Mouse (Mus musculus): ENCODE results near the gene Brf1. TPM values are rescaled to one million over a fixed set of nuclear protein-coding genes. Genes with fewer than 3 reads are reported as not detected.
A peak's percentile ranks its signal among the peaks of the same experiment; 100 is the strongest.

Brf1 gene
- polyA plus RNA-seq, 1 experiment from 2014 or later: 39.5 TPM

- no peaks in the 10 kb centered on the region for H3K9me3 ChIP-seq (replicated peaks; ENCODE audit: control insufficient read depth, low read length)
- peaks cover 11% of the 10 kb centered on the region for H3K4me1 ChIP-seq (ENCODE audit: control insufficient read depth, insufficient read depth, low read length)
- H3K36me3 ChIP-seq (ENCODE audit: control insufficient read depth, insufficient read depth, low read length): no peaks in the 10 kb centered on the region
- peak; percentile 96 for ATAC-seq (replicated peaks; ENCODE audit: insufficient number of reproducible peaks, low FRiP score, low TSS enrichment)
- H3K4me3 ChIP-seq (ENCODE audit: low read depth, low read length): peak within 1 kb of the TSS; percentile 87
- H3K27ac ChIP-seq (ENCODE audit: low read depth, low read length): peak within 1 kb of the TSS; percentile 77
- H3K4me2 ChIP-seq: peak within 1 kb of the TSS; percentile 87
- H3K9ac ChIP-seq (ENCODE audit: low read depth, low read length): peak within 1 kb of the TSS; percentile 91
- no peaks in the 10 kb centered on the region for H3K27me3 ChIP-seq (ENCODE audit: control insufficient read depth, insufficient read depth, low read length)
- WGBS (ENCODE audit: insufficient replicate concordance): 4% methylated on average over 51 of the region's 85 CpGs
Observed at GRCm38 (mm10) chr12:113013604-113014558, 13.4 kb upstream of the Brf1 start, which contains the start of gene Pacs2. TSS of gene Pacs2 (plus strand) at chr12:113014508.

- Histone ChIP-seq H3K27ac (ENCODE audit: low read depth, low read length) (peak overlapping the region; percentile 77; the same call in 1 of the 2 replicates), H3K4me3 (ENCODE audit: low read depth, low read length) (no peak overlapping the region), H3K9me3 (replicated peaks; ENCODE audit: control insufficient read depth, low read length) (no peaks in the 10 kb centered on the region), H3K4me1 (ENCODE audit: control insufficient read depth, insufficient read depth, low read length) (peaks cover 11% of the 10 kb centered on the region), H3K4me2 (no peak overlapping the region), H3K36me3 (ENCODE audit: control insufficient read depth, insufficient read depth, low read length) (no peaks in the 10 kb centered on the region), H3K9ac (ENCODE audit: low read depth, low read length) (no peak overlapping the region), H3K27me3 (ENCODE audit: control insufficient read depth, insufficient read depth, low read length) (no peaks in the 10 kb centered on the region)
- no peak for ATAC-seq (replicated peaks; ENCODE audit: insufficient number of reproducible peaks, low FRiP score, low TSS enrichment)
- 64% methylated on average over 3 of the region's 3 CpGs for WGBS (ENCODE audit: insufficient replicate concordance)
Observed at GRCm38 (mm10) chr12:113013021-113013491, 12.6 kb upstream of the Brf1 start.

GRCm38 (mm10) chr12:113012443-113012842 lies 11.9 kb upstream of the Brf1 start:
- Histone ChIP-seq H3K4me1 (ENCODE audit: control insufficient read depth, insufficient read depth, low read length) (peaks cover 11% of the 10 kb centered on the region), H3K9ac (ENCODE audit: low read depth, low read length) (no peak overlapping the region), H3K36me3 (ENCODE audit: control insufficient read depth, insufficient read depth, low read length) (no peaks in the 10 kb centered on the region), H3K4me3 (ENCODE audit: low read depth, low read length) (no peak overlapping the region), H3K27me3 (ENCODE audit: control insufficient read depth, insufficient read depth, low read length) (no peaks in the 10 kb centered on the region), H3K4me2 (no peak overlapping the region), H3K27ac (ENCODE audit: low read depth, low read length) (no peak overlapping the region), H3K9me3 (replicated peaks; ENCODE audit: control insufficient read depth, low read length) (no peaks in the 10 kb centered on the region)
- no peak for ATAC-seq (replicated peaks; ENCODE audit: insufficient number of reproducible peaks, low FRiP score, low TSS enrichment)
- 91% methylated on average over 5 of the region's 5 CpGs for WGBS (ENCODE audit: insufficient replicate concordance)

- ATAC-seq (replicated peaks; ENCODE audit: insufficient number of reproducible peaks, low FRiP score, low TSS enrichment): no peak
- H3K27ac ChIP-seq (ENCODE audit: low read depth, low read length): 0 out of 2 replicates have a peak overlapping the region, but pooled peaks have one; percentile 32
- no peak overlapping the region for H3K4me2 ChIP-seq
- H3K9ac ChIP-seq (ENCODE audit: low read depth, low read length): no peak overlapping the region
- no peaks in the 10 kb centered on the region for H3K27me3 ChIP-seq (ENCODE audit: control insufficient read depth, insufficient read depth, low read length)
- H3K4me3 ChIP-seq (ENCODE audit: low read depth, low read length): no peak overlapping the region
- H3K9me3 ChIP-seq (replicated peaks; ENCODE audit: control insufficient read depth, low read length): no peaks in the 10 kb centered on the region
- WGBS (ENCODE audit: insufficient replicate concordance): 81% methylated on average over 6 of the region's 6 CpGs
- H3K4me1 ChIP-seq (ENCODE audit: control insufficient read depth, insufficient read depth, low read length): peaks cover 11% of the 10 kb centered on the region
- H3K36me3 ChIP-seq (ENCODE audit: control insufficient read depth, insufficient read depth, low read length): no peaks in the 10 kb centered on the region
Observed at GRCm38 (mm10) chr12:113011702-113012360, 11.3 kb upstream of the Brf1 start.

GRCm38 (mm10) chr12:113004993-113005392 lies 4.5 kb upstream of the Brf1 start:
- Histone ChIP-seq H3K27ac (ENCODE audit: low read depth, low read length) (no peak overlapping the region), H3K36me3 (ENCODE audit: control insufficient read depth, insufficient read depth, low read length) (no peaks in the 10 kb centered on the region), H3K9ac (ENCODE audit: low read depth, low read length) (no peak overlapping the region), H3K4me3 (ENCODE audit: low read depth, low read length) (no peak overlapping the region), H3K4me2 (no peak overlapping the region), H3K27me3 (ENCODE audit: control insufficient read depth, insufficient read depth, low read length) (no peaks in the 10 kb centered on the region), H3K4me1 (ENCODE audit: control insufficient read depth, insufficient read depth, low read length) (peaks cover 5% of the 10 kb centered on the region; the same call in 1 of the 2 replicates), H3K9me3 (replicated peaks; ENCODE audit: control insufficient read depth, low read length) (no peaks in the 10 kb centered on the region)
- 28% methylated on average over 4 of the region's 4 CpGs for WGBS (ENCODE audit: insufficient replicate concordance)
- ATAC-seq (replicated peaks; ENCODE audit: insufficient number of reproducible peaks, low FRiP score, low TSS enrichment): no peak

GRCm38 (mm10) chr12:113004011-113004410 lies 3.5 kb upstream of the Brf1 start:
- H3K9me3 ChIP-seq (replicated peaks; ENCODE audit: control insufficient read depth, low read length): no peaks in the 10 kb centered on the region
- ATAC-seq (replicated peaks; ENCODE audit: insufficient number of reproducible peaks, low FRiP score, low TSS enrichment): no peak
- H3K27ac ChIP-seq (ENCODE audit: low read depth, low read length): no peak overlapping the region

GRCm38 (mm10) chr12:113002667-113003066 lies 2.2 kb upstream of the Brf1 start:
- Histone ChIP-seq H3K27me3 (ENCODE audit: control insufficient read depth, insufficient read depth, low read length) (no peaks in the 10 kb centered on the region), H3K4me3 (ENCODE audit: low read depth, low read length) (no peak overlapping the region), H3K9ac (ENCODE audit: low read depth, low read length) (no peak overlapping the region), H3K9me3 (replicated peaks; ENCODE audit: control insufficient read depth, low read length) (no peaks in the 10 kb centered on the region), H3K36me3 (ENCODE audit: control insufficient read depth, insufficient read depth, low read length) (no peaks in the 10 kb centered on the region), H3K4me1 (ENCODE audit: control insufficient read depth, insufficient read depth, low read length) (peaks cover 14% of the 10 kb centered on the region), H3K4me2 (no peak overlapping the region), H3K27ac (ENCODE audit: low read depth, low read length) (no peak overlapping the region)
- WGBS (ENCODE audit: insufficient replicate concordance): 39% methylated on average over 2 of the region's 2 CpGs
- no peak for ATAC-seq (replicated peaks; ENCODE audit: insufficient number of reproducible peaks, low FRiP score, low TSS enrichment)

More at GRCm38 (mm10) chr12:113004011-113004410, 3.5 kb upstream of the Brf1 start:
- no peak overlapping the region for H3K9ac ChIP-seq (ENCODE audit: low read depth, low read length)
- H3K4me3 ChIP-seq (ENCODE audit: low read depth, low read length): no peak overlapping the region
- WGBS (ENCODE audit: insufficient replicate concordance): 72% methylated on average over 8 of the region's 8 CpGs
- no peaks in the 10 kb centered on the region for H3K36me3 ChIP-seq (ENCODE audit: control insufficient read depth, insufficient read depth, low read length)
- H3K4me1 ChIP-seq (ENCODE audit: control insufficient read depth, insufficient read depth, low read length): peaks cover 8% of the 10 kb centered on the region
- no peaks in the 10 kb centered on the region for H3K27me3 ChIP-seq (ENCODE audit: control insufficient read depth, insufficient read depth, low read length)
- H3K4me2 ChIP-seq: no peak overlapping the region

- Histone ChIP-seq H3K9ac (ENCODE audit: low read depth, low read length) (peak overlapping the region; percentile 76), H3K27ac (ENCODE audit: low read depth, low read length) (peak overlapping the region; percentile 95), H3K9me3 (replicated peaks; ENCODE audit: control insufficient read depth, low read length) (no peaks in the 10 kb centered on the region), H3K4me3 (ENCODE audit: low read depth, low read length) (peak overlapping the region; percentile 80), H3K27me3 (ENCODE audit: control insufficient read depth, insufficient read depth, low read length) (no peaks in the 10 kb centered on the region), H3K4me1 (ENCODE audit: control insufficient read depth, insufficient read depth, low read length) (peaks cover 17% of the 10 kb centered on the region), H3K4me2 (peak overlapping the region; percentile 74), H3K36me3 (ENCODE audit: control insufficient read depth, insufficient read depth, low read length) (no peaks in the 10 kb centered on the region)
- WGBS (ENCODE audit: insufficient replicate concordance): 3% methylated on average over 5 of the region's 5 CpGs
- no peak; the same call in 1 of the 2 replicates for ATAC-seq (replicated peaks; ENCODE audit: insufficient number of reproducible peaks, low FRiP score, low TSS enrichment)
Observed at GRCm38 (mm10) chr12:113001133-113001474, 600 bp upstream of the Brf1 start.

All from heart, embryonic 11.5 days (tissue).